Mouse (Mus musculus): ENCODE results near the gene Wdfy3.

DNA sequence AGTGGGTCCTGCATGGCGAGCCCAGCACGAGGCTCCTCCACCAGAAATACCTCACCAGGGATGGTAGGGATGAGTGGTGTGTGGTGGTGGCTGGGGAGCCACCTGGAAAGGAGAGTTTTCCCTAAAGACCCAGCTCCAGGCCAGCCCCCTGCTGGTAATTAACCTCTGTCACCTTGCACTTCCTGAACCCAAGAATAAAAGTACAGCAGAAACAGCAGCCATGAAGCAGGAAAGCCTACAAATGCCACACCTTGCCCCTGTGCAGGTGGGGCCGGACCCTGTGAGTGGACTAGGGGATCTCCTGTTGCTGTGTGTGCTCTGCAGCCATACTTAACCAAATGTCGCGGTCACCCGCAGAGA lies 247.4 kb downstream of the Wdfy3 start:
- TF ChIP-seq CTCF (IDR thresholded peaks at IDR 0.05) (no peak), EP300 (IDR thresholded peaks at IDR 0.05) (no peak)

Measured in lung, postnatal 0 days (tissue).